Mouse (Mus musculus): ENCODE results near the gene Eif3l. TPM values are rescaled to one million over a fixed set of nuclear protein-coding genes. Genes with fewer than 3 reads are reported as not detected.

Gene Eif3l
- polyA plus RNA-seq, 1 experiment from 2014 or later = 205 TPM

GRCm38 (mm10) chr15:79037913-79038328, 37.1 kb upstream of the Eif3l start:
- Histone ChIP-seq H3K4me2 (replicated peaks) (no peak overlapping the region; the same call in 1 of the 2 replicates), H3K36me3 (peaks cover 18% of the 10 kb centered on the region), H3K9ac (no peak overlapping the region), H3K4me1 (peaks cover 15% of the 10 kb centered on the region), H3K27ac (no peak overlapping the region), H3K27me3 (replicated peaks) (peaks cover 40% of the 10 kb centered on the region), H3K4me3 (no peak overlapping the region), H3K9me3 (no peaks in the 10 kb centered on the region)
- ATAC-seq (ENCODE audit: low FRiP score, low read depth) = no peak; the same call in 1 of the 2 replicates
- whole genome bisulfite sequencing = 13% methylated on average over 14 of the region's 14 CpGs

- Histone ChIP-seq H3K4me3 (no peak overlapping the region), H3K36me3 (peaks cover 18% of the 10 kb centered on the region), H3K4me2 (replicated peaks) (no peak overlapping the region), H3K9ac (no peak overlapping the region), H3K4me1 (peaks cover 19% of the 10 kb centered on the region), H3K9me3 (no peaks in the 10 kb centered on the region), H3K27me3 (replicated peaks) (peaks cover 44% of the 10 kb centered on the region), H3K27ac (no peak overlapping the region)
- WGBS = 62% methylated on average over 10 of the region's 10 CpGs
- no peak for ATAC-seq (ENCODE audit: low FRiP score, low read depth)
These were observed 36.6 kb upstream of the Eif3l start for GRCm38 (mm10) chr15:79038331-79038730.

- no peak overlapping the region for H3K4me3 ChIP-seq
- H3K27ac ChIP-seq = no peak overlapping the region
- no peak overlapping the region for H3K4me2 ChIP-seq (replicated peaks)
- no peaks in the 10 kb centered on the region for H3K9me3 ChIP-seq
- ATAC-seq (ENCODE audit: low FRiP score, low read depth) = no peak; the same call in 1 of the 2 replicates
- peaks cover 16% of the 10 kb centered on the region for H3K36me3 ChIP-seq
- H3K4me1 ChIP-seq = peaks cover 22% of the 10 kb centered on the region
- H3K9ac ChIP-seq = no peak overlapping the region
- 24% methylated on average over 7 of the region's 7 CpGs for WGBS
- peaks cover 49% of the 10 kb centered on the region for H3K27me3 ChIP-seq (replicated peaks)
These were observed 36.1 kb upstream of the Eif3l start for GRCm38 (mm10) chr15:79038853-79039252.

DNA sequence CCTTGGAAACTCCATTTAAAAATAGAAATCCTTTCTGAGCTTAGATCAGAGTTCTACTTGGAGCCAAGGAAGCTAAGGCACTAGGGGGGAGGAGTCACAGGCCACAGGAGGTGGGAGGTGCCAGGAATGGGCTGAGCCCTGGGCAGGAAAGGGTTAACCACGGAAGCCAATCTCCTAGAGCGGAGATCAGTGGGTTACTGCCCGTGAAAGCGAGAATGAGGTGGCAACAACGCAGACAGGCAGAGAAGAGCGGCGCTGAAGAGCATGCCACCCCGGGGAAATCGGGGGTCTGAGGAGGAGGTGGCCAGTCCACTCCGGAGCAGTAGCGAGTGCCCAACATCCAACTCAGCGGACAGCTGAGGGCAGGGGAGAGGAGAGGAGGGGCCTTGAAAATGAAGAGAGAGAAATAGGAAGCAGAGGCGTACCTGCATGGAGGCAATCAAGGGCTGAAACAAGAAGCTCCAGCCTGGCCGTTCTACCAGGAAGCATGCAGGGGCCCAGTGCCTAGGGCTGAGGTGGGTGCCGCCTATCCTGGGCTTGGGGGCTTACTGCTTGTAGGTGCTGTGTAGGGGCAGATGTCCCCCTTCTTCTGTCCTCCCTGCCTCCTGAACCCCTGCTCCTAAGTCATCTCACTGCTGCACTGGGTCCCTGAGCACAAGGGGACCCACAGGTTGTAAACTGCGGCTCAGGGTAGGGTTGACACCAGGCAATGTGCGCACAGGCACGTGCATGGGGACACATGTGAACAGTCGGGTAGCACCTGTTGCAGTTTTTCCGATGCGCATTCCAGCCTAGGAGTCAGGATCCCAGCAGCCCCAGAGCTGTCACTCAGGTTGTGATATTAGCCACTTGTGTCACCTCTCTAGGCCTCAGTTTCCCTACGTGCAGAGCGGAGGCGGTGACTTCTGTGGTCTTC, 34.2 kb upstream of the Eif3l start:
- 21% methylated on average over 23 of the region's 24 CpGs for WGBS
- Histone ChIP-seq H3K4me3 (no peak overlapping the region; the same call in 1 of the 2 replicates), H3K9ac (0 out of 2 replicates have a peak overlapping the region, but pooled peaks have one; percentile 5)

GRCm38 (mm10) chr15:79041585-79041984, 33.4 kb upstream of the Eif3l start, which contains the start of gene Galr3:
TSS of gene Galr3 (plus strand) at chr15:79041885.
- Histone ChIP-seq H3K27me3 (replicated peaks) (peaks cover 50% of the 10 kb centered on the region), H3K9ac (peak within 1 kb of the TSS; percentile 51; the same call in 1 of the 2 replicates), H3K27ac (no peak within 1 kb of the TSS), H3K4me2 (replicated peaks) (peak within 1 kb of the TSS; percentile 92), H3K4me3 (peak within 1 kb of the TSS; percentile 51), H3K4me1 (peaks cover 31% of the 10 kb centered on the region), H3K9me3 (no peaks in the 10 kb centered on the region), H3K36me3 (peaks cover 2% of the 10 kb centered on the region; the same call in 1 of the 2 replicates)
- ATAC-seq (ENCODE audit: low FRiP score, low read depth) = no peak
- WGBS = 76% methylated on average over 6 of the region's 6 CpGs

More for the DNA sequence above, 34.2 kb upstream of the Eif3l start:
- Histone ChIP-seq H3K4me1 (peaks cover 31% of the 10 kb centered on the region), H3K4me2 (replicated peaks) (peak overlapping the region; percentile 56), H3K9me3 (no peaks in the 10 kb centered on the region), H3K27me3 (replicated peaks) (peaks cover 50% of the 10 kb centered on the region), H3K27ac (no peak overlapping the region), H3K36me3 (peaks cover 11% of the 10 kb centered on the region)
- no peak for ATAC-seq (ENCODE audit: low FRiP score, low read depth)

- ATAC-seq (ENCODE audit: low FRiP score, low read depth) = no peak
- under 1% methylated on average over 105 of the region's 105 CpGs for WGBS
- Histone ChIP-seq H3K27ac (no peak overlapping the region), H3K4me3 (peak overlapping the region; percentile 51), H3K36me3 (no peaks in the 10 kb centered on the region), H3K4me1 (peaks cover 31% of the 10 kb centered on the region), H3K9me3 (no peaks in the 10 kb centered on the region), H3K4me2 (replicated peaks) (peak overlapping the region; percentile 92), H3K9ac (peak overlapping the region; percentile 51; the same call in 1 of the 2 replicates), H3K27me3 (replicated peaks) (peaks cover 50% of the 10 kb centered on the region)
These were observed 32.1 kb upstream of the Eif3l start for GRCm38 (mm10) chr15:79042721-79043491.

DNA sequence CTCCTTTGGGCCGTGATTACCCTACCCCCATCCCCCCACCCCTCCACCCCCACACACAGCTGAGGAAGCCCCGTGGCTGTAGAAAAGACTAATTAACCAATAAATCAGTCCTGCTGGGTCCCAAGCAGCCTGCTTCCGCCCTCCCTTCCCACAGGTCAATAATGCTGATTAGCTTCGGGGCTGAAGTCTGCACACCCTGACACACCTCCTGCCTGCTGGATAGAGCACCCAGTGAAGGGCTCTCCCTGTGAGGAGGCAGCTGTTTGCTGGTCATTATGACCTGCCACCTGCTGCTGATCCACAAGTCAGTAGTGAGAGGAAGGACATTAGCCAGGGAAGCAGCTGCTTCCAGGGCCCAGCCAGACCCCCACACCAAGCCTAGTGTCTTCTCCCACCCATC, 30.1 kb upstream of the Eif3l start:
- H3K36me3 ChIP-seq = no peaks in the 10 kb centered on the region
- no peak overlapping the region for H3K9ac ChIP-seq
- H3K27ac ChIP-seq = no peak overlapping the region
- peak; percentile 86 for ATAC-seq (ENCODE audit: low FRiP score, low read depth)
- H3K9me3 ChIP-seq = no peaks in the 10 kb centered on the region
- H3K4me1 ChIP-seq = peaks cover 32% of the 10 kb centered on the region
- 1% methylated on average over 4 of the region's 4 CpGs for WGBS
- H3K4me3 ChIP-seq = no peak overlapping the region
- peak overlapping the region; percentile 28 for H3K4me2 ChIP-seq (replicated peaks)
- H3K27me3 ChIP-seq (replicated peaks) = peaks cover 41% of the 10 kb centered on the region

GRCm38 (mm10) chr15:79048186-79048585, 26.8 kb upstream of the Eif3l start:
- no peaks in the 10 kb centered on the region for H3K9me3 ChIP-seq
- H3K4me3 ChIP-seq = no peak overlapping the region
- no peak overlapping the region for H3K9ac ChIP-seq
- peaks cover 11% of the 10 kb centered on the region for H3K36me3 ChIP-seq
- no peak overlapping the region for H3K4me2 ChIP-seq (replicated peaks)
- peaks cover 19% of the 10 kb centered on the region for H3K4me1 ChIP-seq
- peaks cover 7% of the 10 kb centered on the region for H3K27me3 ChIP-seq (replicated peaks)
- WGBS = 44% methylated on average over 4 of the region's 4 CpGs
- H3K27ac ChIP-seq = no peak overlapping the region
- ATAC-seq (ENCODE audit: low FRiP score, low read depth) = no peak

- Histone ChIP-seq H3K27ac (no peak overlapping the region), H3K4me2 (replicated peaks) (no peak overlapping the region), H3K27me3 (replicated peaks) (no peaks in the 10 kb centered on the region), H3K36me3 (peaks cover 32% of the 10 kb centered on the region), H3K9me3 (no peaks in the 10 kb centered on the region), H3K4me1 (peaks cover 5% of the 10 kb centered on the region; the same call in 1 of the 2 replicates), H3K4me3 (no peak overlapping the region), H3K9ac (no peak overlapping the region)
- no peak for ATAC-seq (ENCODE audit: low FRiP score, low read depth)
- WGBS = 51% methylated on average over 9 of the region's 9 CpGs
These were observed 24.7 kb upstream of the Eif3l start for GRCm38 (mm10) chr15:79050160-79050845.

- Histone ChIP-seq H3K27ac (no peak overlapping the region), H3K9ac (no peak overlapping the region), H3K9me3 (no peaks in the 10 kb centered on the region), H3K4me3 (no peak overlapping the region), H3K4me1 (peaks cover 5% of the 10 kb centered on the region; the same call in 1 of the 2 replicates), H3K4me2 (replicated peaks) (no peak overlapping the region), H3K36me3 (peaks cover 39% of the 10 kb centered on the region), H3K27me3 (replicated peaks) (no peaks in the 10 kb centered on the region)
- 88% methylated on average over 2 of the region's 2 CpGs for WGBS
- no peak for ATAC-seq (ENCODE audit: low FRiP score, low read depth)
These were observed 24.0 kb upstream of the Eif3l start for GRCm38 (mm10) chr15:79050964-79051363.

- Histone ChIP-seq H3K9me3 (no peaks in the 10 kb centered on the region), H3K9ac (no peak overlapping the region), H3K4me1 (peaks cover 5% of the 10 kb centered on the region; the same call in 1 of the 2 replicates), H3K27ac (no peak overlapping the region), H3K4me2 (replicated peaks) (no peak overlapping the region), H3K27me3 (replicated peaks) (no peaks in the 10 kb centered on the region), H3K4me3 (no peak overlapping the region), H3K36me3 (peaks cover 46% of the 10 kb centered on the region)
- WGBS = 67% methylated on average over 13 of the region's 13 CpGs
- ATAC-seq (ENCODE audit: low FRiP score, low read depth) = no peak
These were observed 23.3 kb upstream of the Eif3l start for GRCm38 (mm10) chr15:79051461-79052360.

Measured in neural tube, embryonic 12.5 days (tissue).